Mouse (Mus musculus) adrenal gland, adult 8-10 months (tissue): ENCODE data around the gene Rprd1b. TPM values are rescaled to one million over a fixed set of nuclear protein-coding genes. Genes with fewer than 3 reads are reported as not detected.

Source experiments
- DNase-seq: peaks from one replicate; pipeline ENCODE4 v3.0.0; 2022
- total RNA-seq, 4 experiments: library from RNA; stranded (reverse); gene quantifications; 2 replicates each; pipeline ENCODE4 v1.2.4; 2022

The Rprd1b gene
- total RNA-seq, 4 experiments from 2014 or later = 32.9 to 45.6 (median 40.1) TPM

DNA sequence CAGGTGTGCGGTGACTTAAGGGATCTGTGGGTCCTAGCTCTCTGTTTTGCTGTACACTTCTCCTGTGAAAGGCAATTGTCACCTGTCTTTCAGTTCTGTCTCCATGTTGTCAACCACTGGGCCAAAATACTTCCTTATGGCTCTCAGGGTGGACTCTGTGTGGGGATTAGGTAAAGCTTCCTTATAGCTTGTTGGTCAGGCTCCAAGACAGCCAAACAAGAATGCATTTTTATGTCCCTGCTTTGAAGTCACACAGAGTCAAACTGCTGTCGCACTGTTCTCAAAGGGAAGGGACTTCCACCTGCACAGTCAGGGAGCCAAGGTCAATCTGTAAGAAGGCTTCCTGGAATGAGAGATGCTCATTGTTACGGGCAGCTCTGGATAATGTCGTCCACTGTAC is 149.8 kb downstream of the Rprd1b start:
- no peak for DNase-seq

DNA sequence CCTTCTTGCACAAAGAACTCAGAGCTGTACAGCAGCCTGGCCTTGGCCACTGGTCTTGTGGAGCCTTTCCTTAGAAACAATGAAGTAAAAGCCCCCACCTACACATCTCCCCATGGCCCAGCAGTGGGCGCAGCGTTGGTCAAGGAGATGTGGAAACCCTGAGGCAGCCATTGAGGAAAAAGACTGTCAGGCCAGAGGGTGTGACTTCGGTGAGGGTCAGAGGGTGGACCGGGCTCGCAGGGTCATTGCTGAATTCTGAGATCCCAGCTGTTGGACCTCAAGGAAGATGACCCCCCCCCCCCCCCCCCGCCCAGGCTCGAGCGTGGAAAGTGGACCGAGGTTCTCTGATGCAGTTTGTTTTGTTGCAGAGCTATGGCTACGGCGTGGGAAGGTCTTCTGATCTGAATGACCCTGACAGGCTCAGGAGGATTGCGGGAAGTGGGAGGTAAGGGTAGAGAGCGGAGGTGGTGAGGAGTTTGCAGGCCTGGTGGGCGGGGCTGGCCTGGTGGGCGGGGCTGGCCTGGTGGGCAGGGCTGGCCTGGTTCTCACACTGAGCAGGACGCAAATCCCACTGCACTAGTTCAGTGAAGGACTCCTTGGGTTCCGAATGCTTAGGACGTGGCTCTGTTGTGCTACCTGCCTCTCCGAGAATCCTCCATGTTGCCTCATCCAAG is 150.5 kb downstream of the Rprd1b start:
- peak; percentile 63 for DNase-seq

DNA sequence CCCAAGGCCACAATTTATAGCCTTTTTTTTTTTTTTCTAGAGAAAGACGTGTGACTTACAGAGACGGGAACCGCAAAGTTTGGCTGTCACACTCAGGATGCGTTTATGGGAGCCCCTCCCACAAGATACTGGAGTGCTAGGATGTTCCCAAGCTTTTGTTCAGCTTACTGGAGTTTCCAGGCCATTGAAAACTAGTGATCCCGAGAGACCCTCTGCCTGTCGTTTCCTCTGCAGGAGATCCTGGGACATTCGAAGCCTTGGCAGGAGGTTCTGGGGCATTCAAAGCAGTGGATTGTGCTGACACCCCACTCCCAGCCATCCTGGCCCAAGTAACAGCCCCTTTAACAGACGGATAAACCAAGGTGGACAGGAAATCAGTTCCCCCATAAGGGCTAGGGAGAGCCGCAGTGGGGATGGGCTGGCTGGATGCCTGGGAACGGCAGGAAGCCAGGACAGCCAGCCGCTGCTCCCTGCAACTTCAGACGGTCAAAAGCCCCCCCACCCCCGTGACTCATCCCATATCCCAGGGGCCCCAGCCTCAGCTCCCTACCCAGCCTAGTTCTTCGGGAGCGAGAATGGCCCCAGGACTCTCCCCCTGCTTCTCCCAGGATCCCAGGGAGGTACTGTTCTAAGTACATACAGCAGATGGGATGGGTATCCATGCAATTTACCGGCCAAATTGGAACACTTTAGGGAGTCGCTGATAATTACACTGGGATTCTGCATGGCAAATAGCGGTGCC is 151.2 kb downstream of the Rprd1b start:
- DNase-seq = no peak

GRCm38 (mm10) chr2:158180797-158181196 is 152.5 kb downstream of the Rprd1b start:
- DNase-seq = no peak

Other genes with a start within 250 kb of the Rprd1b start
- gene Vstm2l, start 113.8 kb upstream of the Rprd1b start, total RNA-seq = 1 to 10 TPM; 1.5 to 4.5 (median 2.4) TPM
- 10 to 100 TPM; 19.0 to 28.8 (median 26.1) TPM for gene Tti1, start 64 bp upstream of the Rprd1b start, total RNA-seq
- 10 to 100 TPM; 58.1 to 75.3 (median 62.3) TPM for gene Tgm2, start 117.9 kb downstream of the Rprd1b start, total RNA-seq
- gene D630003M21Rik, start 200.7 kb downstream of the Rprd1b start, total RNA-seq = 1 to 10 TPM; 1.4 to 7.8 (median 4.4) TPM
- gene Bpi, start 229.6 kb downstream of the Rprd1b start, total RNA-seq = not detected